Mouse (Mus musculus): ENCODE data around the gene Loxl3.

The Loxl3 gene

DNA sequence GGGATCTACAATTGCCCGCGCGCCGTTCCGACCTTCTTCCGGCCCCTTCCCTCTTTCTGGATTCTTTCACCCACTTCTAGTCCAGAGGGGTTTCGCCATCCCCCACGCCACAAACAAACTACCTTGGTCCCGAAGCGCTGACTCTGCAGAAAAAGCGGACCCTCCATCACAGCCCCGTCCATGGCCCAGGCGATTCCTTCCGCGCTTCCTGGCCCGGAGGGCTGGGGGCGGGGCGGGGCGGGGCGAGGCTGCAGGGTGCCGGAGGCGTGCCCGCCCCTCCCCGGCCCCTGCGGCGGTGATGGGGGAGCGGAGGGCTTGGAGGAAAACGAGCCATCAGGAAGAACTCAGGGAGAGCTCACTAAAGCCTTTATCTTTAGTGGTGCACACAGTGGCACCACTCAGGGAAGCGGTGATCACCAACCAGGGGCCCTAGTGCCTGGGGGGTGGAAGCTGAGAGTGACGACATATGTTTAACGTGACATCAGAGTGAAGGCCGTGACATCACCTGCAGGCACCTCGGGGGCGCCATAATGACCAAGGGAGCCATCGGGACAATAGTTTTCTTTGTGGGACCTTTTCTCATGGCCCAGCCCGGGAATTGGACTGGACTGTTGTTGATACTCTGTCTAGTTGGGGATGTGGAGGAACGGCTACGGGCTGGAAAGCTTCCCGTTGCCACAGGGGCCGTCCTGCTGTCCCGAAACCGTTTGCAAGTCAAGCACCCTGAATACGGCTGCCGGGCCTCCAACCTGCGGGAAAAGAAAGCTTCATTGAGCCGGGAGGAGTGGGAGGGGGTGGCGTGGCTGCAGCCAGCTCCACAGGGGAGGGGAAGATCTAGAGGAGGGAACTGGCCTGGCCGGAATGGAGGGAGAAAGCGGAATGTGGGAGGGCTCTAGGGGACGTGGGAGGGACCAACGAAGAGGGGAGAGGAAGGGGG lies at the start of gene Loxl3, which contains the start of gene Dok1:
TSS of gene Loxl3 (plus strand) at position 925 of the 937 bp plus-strand sequence.
TSS of gene Dok1 (minus strand) at position 223 of the 937 bp plus-strand sequence.
- DNase-seq (ENCODE audit: low spot score in 2 of 2): peak; percentile 71 to 72

DNA sequence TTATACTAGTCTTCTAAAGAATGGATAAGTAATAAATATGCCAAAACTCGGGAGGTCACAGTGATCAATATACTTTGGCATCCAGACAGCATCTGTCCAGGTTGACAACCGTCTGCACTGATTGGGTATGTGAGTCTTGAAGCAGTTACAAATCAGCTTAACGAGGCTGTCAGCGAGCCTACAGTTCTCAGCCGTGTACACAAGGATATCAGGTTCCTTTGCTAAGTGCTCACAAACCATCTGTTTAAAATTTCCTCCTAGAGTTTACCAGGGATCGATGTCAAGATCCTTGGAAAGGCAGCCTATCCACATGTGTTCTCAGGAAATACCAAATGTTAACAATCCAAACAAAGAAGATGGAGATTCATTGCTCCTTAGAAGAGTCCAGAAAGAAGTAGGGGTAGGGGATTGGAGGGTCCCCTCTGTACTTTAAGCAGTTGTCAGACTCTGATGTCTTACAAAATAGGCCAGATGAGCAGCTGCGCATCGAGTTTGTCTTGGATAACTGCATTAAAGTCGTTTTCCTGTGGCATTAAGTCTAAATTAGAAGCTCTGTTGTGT lies 46.5 kb upstream of the Loxl3 start:
- no peak for DNase-seq (ENCODE audit: low spot score in 2 of 2)

DNA sequence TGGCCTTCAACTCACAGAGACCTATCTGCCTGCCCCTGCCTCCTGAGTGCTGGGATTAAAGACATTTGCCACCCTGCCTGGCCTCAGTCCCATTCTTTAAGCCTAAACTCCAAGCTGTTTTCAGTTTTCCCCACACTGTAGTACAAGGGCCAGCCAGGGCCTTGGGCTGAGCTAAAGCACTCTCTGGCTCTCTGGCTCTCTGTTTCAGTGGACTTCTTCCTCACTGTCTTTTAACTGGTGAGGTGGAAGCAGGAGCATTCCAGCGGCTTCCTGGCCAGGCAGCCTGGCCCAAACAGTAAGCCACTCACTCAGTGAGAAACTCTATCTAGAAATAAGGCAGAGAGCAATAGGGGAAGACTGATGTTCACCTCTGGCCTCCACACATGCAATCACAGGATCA lies 40.3 kb upstream of the Loxl3 start:
- DNase-seq (ENCODE audit: low spot score in 2 of 2): no peak

DNA sequence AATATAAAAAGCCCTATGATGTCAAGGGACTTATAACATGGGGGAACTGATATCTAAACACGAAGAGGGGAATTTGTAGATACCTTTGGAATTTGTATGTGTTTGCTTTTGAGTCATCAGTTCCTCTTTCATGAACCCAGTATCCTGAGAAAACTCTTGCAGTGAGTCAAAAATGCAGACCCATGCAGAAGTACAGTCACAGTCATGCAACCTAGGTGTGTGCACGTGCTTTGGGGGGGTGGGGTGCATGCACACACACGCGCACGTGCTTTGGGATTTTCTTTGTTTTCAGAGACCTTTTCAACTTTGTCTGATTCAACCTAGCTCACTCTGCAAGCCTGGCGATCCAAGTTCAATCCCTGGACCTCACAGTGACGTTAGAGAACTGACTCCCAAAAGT lies 39.6 kb upstream of the Loxl3 start:
- no peak for DNase-seq (ENCODE audit: low spot score in 2 of 2)

DNA sequence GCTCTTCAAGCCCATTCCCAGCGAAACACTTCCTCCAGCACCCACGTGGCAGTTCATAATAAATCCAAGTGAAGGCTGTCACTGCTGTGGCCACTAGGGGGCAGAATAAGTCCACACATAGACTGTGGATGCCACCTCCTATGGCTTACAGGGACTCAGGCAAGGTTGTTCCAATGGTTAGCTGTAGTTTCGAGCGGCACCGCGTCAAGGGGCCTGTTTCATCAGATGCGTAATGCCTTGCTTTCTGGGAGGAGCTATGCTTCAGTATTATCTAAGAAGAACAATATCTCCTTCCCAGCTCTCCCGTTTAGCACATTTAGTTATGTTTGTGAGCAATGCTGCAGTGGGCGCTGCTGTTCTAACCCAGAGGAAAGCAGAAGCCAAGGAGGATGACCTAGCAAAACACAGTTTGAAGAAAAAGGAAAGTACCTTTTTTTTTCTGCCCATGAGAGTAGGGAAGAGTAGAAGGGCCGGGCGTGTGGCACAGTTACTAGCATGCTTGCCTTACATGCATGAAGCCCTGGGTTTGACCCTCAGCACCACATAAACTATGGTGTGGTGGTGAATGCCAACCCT lies 37.1 kb upstream of the Loxl3 start:
- peak; percentile 87 to 91 for DNase-seq (ENCODE audit: low spot score in 2 of 2)

DNA sequence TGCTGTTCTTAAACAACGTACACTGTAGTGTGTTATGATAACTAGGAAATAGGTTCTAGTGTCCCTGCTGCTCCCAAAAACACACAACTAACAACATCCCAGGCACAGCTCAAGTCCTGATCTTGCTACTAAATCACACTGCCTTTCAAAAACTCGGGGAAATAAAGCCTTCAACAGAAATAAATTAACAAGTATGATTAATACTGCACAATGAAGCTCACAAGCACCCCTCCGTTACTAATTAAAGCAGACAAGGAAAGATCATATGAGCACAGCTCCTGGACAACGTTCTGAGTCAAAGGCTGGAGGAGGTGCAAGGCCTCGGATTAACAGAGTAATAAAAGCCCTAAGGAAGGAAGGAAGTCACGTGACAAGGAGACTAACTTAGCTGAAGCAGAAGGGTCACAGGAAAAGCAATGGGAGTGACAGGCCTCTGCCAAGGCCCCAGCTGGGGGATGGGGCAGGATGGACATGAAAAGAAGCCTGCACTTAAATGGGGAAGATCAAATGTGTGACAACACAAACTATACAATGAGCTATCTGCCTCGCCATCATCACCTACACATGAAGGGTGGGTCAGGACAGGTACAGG lies 36.4 kb upstream of the Loxl3 start:
- DNase-seq (ENCODE audit: low spot score in 2 of 2): peak in 1 of 2 experiments; percentile 18

DNA sequence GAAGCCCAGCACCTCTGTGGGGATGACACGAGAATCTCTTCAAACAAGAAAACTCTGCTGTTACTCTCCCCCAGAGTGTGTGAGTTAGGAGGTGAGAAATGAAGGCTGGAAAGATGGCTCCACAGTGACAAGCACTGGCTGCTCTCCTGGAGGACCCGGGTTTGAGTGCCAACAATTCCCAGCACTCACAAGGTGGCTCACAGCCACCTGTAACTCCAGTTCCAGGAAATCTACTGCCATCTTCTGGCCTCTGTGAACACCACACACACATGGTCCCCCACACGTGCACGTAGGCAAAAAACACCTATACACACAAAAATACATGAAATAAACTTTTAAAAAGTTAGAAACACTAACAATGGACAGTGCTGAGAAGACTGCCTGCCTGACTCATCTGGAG lies 35.6 kb upstream of the Loxl3 start:
- no peak for DNase-seq (ENCODE audit: low spot score in 2 of 2)

DNA sequence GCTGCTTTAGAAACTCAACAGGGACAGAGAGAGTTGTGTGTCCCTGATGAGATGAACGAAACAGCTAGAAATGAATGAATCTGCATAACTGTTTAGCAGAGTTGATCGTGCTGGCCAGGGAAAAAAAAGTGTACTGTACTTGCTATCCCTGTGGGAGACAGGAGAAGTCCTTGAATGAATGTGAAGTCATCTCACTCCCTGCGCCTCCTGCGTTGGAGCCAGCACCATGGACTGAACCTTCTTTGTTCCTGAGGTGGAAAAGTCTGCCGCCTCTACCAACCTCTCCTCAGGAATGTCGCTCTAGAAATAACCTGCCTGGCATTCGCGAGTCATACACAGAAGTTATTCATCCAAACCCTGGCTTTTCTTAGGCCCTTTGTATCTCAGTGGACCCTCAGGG lies 34.0 kb upstream of the Loxl3 start:
- no peak for DNase-seq (ENCODE audit: low spot score in 2 of 2)

DNA sequence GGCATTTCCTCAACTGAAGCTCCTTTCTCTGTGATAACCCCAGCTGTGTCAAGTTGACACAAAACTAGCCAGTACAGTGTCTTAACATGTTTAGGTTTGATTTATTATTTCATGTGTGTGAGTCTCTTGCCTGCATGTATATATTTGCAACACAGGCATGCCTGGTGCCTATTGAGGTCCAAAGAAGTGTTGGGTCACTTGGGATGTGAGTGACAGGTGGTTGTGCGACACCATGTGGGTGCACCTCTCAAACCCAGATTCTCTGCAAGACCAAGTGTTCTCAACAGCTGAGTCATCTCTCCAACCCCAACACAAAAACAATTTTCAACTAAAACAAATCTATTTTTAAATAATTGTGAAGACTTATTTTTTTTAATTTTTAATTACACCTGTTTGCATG lies 30.9 kb upstream of the Loxl3 start:
- no peak for DNase-seq (ENCODE audit: low spot score in 2 of 2)

DNA sequence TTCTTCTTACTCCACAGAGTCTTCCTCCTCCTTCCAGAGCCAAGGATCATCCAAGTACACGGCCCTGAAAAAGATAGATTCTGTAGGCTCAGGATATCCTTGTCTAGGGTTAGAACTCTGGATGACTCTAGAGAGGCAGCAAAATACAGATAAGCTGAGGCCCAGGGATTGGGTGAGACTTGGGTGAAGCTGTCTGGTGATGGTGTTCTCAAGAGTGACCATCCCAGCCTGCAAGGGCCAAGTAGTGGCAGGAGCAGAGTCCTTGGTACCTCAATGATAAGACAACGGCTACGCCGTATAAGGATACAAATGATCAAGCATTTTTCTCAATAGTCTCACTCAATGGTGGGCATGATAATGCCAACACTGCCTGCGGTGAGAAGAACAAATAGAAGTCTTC lies 30.1 kb upstream of the Loxl3 start:
- DNase-seq (ENCODE audit: low spot score in 2 of 2): no peak

DNA sequence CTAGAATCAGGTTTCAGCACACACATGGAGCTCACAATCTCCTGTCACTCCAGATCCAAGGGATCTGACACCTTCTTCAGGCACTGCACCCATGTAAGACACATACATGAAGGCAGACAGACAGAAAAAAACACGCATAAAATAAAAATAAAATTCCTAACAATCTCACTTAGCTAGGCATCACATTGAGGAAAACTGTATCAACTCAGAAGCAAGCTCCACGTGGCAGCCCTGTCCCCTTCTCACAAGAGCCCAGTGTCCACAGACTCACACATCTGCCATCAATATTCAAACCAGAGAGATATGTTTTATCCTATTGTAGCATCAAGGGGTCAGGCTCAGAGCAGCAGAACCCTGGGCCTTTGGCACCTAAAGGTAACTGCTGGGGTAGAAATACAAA lies 29.7 kb upstream of the Loxl3 start:
- DNase-seq (ENCODE audit: low spot score in 2 of 2): no peak

DNA sequence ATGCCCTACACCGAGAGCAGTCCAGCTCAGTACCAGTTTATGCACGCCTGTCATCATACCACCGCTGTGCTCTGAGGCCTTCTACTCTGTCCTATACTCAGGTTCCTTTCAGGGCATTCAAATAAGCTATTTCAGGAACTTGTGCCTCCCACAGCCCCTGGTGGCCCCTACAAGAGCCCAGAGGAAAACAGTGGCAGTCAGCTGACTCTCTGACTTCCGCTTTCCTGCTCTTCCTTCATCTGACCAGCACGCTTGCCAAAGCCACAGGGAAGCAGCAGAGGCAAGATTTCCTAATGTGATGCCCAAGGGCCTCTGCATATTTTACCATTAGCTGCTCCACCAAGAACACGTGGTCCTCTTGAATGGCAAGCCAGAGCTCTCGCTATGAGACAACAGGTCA lies 29.1 kb upstream of the Loxl3 start:
- peak in 1 of 2 experiments; percentile 29 for DNase-seq (ENCODE audit: low spot score in 2 of 2)

DNA sequence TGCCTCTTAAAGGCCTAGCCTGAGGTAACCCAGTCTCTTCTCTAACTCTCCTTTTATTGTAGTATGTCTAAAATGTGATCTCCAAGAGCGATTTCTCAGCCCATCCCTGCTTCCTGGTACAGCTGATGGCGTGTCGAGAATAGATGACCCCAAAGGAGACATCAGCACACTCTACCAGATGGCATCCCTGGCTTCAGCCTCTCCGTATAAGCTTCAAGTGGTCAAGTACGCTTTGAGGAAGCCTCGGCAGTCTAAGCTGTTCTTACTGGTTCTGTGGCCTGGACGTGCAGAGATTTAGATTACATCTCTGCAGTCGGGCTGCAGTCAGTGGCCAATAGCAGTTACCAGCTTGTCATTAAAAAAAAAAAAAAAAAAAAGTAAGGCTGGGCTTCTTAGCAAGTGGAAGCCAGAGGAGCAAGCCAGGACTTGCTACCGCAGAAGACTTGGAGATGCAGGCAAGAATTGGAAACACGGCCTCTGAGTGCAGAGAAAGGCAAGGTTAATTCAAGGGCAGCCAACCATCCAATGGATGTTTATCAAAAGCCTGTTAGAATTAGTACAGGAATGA lies 28.4 kb upstream of the Loxl3 start:
- DNase-seq (ENCODE audit: low spot score in 2 of 2): no peak

DNA sequence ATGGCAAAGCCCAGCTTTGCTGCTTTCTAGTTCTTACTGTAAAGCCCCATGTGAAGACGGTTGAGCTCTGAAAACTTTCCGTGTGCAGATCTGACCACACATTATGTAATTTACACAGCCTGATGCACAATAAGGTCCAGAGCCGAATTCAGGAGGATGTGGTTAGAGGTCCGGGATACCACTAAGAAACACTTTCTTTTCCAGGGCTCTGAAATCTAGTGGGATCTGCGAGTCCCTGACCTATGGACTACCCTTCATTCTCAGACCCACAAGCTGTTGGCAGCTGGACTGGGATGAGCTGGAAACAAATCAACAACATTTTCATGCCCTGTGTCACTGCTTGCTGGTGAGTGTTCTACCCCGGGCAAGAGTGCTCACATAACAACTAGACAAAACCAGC lies 27.9 kb upstream of the Loxl3 start:
- no peak for DNase-seq (ENCODE audit: low spot score in 2 of 2)

DNA sequence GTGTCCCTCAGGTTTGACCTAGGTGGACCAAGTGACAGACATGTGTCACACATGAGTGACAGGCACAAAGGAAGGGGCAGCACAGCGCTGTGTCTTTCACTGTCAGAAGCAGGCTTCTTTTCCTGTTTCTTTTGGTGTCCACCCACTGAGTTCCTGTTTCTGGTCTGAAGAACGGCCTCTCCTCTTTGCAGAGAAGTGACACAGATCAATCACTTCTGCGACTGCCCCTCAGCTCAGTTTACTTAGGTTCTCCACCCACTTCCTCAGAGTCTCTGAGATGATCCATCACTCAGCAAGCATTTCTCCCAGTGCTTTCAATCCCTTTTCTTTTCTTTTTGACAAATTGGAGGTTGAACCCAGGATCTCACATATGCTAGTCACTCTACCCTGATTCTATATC lies 25.3 kb upstream of the Loxl3 start:
- DNase-seq (ENCODE audit: low spot score in 2 of 2): no peak

DNA sequence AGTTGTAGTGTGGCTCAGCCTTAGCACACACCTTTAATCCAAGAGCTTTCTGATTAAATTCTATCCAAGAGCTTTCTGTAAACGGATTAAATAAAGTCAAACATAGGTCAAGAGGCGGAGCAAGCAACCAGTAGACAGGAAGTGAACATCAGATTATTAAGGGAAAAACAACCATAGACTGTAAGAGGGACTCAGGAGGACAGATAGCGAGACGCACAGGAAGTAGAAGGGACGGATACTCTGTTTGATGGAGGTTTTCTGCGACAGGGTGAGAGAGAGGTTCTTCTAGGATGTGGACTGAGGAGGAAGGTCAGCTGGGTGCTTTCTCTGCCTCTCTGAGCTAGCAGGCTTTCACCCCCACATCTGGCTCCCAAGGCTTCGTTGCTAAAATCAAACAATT lies 24.0 kb upstream of the Loxl3 start:
- no peak for DNase-seq (ENCODE audit: low spot score in 2 of 2)

DNA sequence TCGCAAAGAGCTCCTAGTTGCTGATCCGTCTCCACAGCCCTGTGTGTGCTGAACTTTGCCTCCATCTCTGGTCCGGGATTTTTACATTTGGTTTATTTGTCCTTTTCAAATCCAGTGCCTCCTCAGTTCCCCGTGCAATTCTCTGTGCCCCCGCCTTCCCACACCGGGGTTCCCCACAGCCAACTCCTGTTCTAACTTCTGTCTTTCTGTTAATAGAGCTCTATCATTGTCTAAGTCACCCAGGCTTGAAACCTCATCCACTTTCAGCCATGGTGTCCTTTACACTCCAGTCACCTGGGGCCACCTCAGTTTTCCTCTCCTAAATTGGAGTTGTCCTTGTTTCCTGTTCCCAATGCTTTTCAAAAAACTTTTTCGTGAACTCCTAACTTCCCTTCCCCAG lies 22.7 kb upstream of the Loxl3 start:
- DNase-seq (ENCODE audit: low spot score in 2 of 2): no peak

DNA sequence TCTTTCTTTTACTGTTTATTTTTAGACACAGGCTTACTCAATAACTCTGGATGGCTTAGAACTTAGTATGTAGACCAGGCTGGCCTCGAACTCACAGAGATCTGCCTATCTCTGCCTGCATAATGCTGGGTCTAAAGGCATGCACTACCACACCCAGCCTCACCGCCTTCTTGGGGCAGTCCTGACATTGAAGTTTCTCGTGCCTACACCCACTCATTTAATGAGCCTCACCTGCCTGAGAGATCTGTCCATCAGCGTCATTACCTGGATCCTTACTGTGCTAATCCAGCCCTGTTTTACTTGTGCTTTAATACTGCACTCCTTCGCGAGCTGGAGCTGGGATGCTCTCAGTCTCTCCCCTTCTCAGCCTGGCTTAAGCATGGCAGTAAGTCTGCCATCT lies 22.2 kb upstream of the Loxl3 start:
- no peak for DNase-seq (ENCODE audit: low spot score in 2 of 2)

DNA sequence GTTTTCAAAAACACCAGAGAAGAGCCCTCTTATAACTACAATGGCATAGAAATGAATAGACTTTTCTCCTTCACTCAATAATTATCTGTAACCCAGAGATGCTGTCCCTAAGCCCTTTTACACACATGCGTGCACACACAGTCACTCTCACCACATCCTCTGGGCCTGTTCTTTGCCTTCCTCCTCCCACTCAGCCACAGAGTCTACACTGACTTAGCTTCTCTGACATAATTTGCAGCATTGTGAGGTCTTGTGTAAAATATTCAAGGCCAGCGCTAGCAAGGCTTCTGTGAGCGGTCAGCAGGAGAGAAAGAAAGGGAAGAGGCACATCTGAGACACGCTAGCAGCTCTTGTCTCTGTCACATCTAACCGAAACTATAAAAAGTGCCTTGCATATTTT lies 20.5 kb upstream of the Loxl3 start:
- DNase-seq (ENCODE audit: low spot score in 2 of 2): no peak

DNA sequence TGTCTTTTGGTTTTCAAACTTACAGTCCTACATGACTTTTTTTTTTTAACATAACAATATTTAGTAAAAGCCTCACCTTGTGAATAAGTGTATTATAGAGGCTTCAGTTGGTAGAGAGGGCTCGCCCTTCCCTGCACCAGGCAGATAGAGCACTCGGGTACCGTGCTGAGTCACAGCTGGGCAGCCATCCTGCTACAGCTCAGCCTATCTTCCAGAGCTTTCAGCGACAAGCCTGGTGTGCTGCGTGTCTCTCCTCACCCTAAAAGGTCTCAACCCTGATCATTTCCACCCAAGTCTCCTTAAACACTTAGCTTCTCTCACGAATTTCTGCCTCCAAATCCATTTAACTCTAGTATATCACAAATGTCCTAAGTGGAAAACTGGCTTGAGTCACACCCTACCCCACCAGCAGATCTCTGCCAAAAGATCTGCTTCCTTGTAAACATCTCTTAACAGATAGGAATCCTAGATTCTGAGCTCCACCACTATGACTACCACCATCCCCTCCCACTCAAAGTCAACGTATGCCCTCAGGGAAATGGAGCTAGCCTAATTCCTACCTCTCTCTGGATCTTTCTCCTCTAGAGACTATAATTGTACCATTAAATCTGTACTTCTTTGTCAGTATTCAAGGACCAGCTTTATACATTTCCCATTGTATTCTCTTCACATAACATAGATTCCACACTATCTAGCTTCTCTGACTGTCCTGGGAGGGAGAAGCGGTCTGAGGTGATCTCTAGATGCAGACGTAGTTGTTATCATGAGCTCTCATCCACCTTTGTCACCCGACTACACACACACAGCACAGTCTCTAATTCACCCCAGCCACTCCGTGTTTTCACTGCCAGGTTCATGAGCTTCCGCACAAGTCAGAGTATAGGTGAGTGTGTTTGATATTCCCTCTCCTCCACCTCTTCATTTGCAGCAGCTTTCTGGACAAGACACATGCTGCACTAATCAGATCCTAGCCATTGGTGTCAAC lies 19.2 kb upstream of the Loxl3 start:
- DNase-seq (ENCODE audit: low spot score in 2 of 2): no peak

DNA sequence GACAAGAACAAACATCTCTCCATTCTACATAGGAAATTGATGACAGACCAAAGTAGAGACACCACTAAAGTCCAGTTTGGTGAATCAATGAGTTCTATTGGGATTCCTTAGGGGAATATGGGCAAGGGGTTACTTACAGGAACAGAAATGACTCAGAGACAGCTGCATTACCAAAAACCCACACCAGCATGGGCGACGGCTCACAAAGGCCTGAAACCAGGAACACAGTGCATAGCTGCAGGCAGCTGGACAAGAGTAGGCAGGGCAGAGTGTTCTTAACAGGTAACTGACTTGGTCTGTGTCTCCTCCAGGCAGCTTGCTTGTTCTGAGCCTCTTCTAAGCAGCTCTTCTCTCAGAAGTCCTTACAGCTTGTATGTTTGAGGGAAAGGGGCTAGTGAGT lies 18.2 kb upstream of the Loxl3 start:
- DNase-seq (ENCODE audit: low spot score in 2 of 2): no peak
